Mouse (Mus musculus) kidney, postnatal 25 days (tissue): Measurements from ENCODE around the gene Tmtc3.
"Not testable (repeated sequence)": the region's sequence is repeated elsewhere in the genome, so short reads cannot be mapped to it uniquely, and the experiment has no call there.

ENCODE experiments used
- DNase-seq, 2 experiments: peaks; one replicate each; pipeline ENCODE4 v3.0.0; 2021; ENCODE audit warnings: mixed read lengths in 2 of 2

Gene Tmtc3

DNA sequence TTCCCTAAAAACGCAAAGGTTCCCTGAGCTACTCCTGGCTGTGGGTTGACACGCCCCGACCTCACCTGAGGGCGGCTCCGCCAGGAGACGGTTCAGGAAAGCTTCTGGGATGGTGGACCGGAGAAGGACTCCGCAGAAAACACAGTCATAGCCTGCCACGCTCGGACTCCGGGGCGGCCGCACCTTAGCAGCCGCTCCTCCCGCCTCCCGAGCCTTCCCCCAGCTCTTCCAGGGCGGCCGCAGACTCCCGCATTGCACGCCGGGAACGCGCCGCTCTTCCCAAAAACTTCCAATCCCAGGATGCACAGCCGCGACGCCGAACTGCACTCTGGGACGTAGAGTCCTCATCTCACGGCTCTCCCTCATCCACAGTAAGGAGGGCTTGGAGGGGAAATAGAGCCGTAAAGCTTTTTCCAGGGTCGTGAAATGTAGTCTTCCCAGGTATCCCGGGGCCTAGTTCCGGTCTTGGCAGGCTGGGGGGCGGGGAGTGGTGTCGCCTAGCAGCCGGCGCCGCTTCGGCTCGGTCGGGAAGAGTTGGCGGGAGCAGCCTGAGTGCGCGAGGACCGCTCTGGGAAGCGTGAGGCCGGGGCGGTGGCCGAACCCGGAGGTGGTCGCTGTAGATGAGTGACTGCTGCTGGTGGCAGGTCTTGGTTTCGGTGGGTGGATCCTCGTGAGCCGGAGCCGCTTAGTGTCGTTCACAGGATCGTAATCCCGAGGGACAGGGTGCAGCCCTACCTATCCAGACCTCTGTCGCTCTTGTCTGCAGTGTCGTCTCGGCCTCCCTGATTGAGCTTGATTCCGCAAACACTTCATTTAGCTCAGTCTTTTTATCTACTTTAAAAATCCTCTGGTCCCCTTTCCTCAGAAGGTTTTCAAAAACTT, at the start of gene Tmtc3, which contains the start of gene Cep290:
Gene Tmtc3, minus strand, starts transcription at position 254 of the 882 bp plus-strand sequence.
Gene Cep290, plus strand, starts transcription at position 462 of the 882 bp plus-strand sequence.
- peak; percentile 95 to 98 for DNase-seq

- DNase-seq, result no peak
Observed at GRCm38 (mm10) chr10:100524499-100525390, 37.6 kb upstream of the Tmtc3 start.

DNA sequence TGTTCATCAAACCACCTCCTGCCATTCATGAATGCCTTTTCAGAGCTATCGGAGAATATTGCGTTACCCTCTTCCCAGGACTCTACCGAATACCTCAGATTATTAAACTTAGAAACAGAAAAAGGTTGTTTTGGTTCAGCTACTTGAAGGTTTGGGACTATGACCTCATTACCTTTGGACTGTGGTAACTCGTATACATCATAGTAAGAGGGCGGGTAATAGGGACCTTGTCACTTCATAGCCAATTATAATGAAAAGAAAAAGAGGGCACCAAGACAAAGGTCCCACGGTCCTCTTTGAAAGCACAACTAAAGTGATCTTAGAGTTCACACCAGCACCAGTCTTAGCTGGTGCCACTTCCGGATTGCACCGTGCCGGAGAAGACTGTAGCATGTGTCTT, 35.2 kb upstream of the Tmtc3 start:
- no peak for DNase-seq

DNA sequence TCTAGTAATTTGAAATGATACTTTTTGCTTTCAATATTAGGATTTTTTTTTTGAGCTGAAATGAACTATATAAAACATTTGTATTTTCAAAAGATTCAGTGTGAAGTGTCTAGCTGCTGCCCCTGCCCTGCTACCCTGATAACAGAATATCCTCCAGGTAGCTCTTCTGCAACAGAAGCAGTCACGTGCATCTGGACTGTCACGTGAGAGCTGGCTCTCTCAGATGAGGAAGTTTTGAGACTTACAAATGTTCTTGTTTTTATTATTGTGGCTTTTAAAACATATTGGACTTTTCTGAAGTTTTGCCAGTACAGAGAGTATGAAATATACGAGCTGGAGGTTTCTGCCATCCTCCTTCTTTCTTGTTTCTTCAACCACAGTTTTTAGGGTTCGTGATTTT, 34.5 kb upstream of the Tmtc3 start:
- DNase-seq, result peak; percentile 3 to 39

DNA sequence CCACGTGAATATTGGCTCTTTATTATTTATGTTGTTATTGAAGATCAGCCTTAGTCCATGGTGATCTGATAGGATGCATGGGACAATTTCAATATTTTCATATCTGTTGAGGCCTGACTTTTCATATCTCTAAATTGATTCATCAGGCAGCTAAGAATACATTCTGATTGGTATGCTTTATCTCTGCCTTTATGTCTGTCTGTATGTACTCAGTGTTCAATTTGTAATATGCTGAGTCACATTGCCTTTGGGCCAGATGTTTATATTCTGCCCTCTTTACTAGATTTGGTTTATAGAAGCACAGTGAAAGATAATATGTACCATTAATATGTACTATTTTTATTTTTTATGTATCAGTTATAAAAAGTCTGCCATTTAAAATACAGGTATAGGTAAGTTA, 21.0 kb upstream of the Tmtc3 start:
- DNase-seq, result no peak

DNA sequence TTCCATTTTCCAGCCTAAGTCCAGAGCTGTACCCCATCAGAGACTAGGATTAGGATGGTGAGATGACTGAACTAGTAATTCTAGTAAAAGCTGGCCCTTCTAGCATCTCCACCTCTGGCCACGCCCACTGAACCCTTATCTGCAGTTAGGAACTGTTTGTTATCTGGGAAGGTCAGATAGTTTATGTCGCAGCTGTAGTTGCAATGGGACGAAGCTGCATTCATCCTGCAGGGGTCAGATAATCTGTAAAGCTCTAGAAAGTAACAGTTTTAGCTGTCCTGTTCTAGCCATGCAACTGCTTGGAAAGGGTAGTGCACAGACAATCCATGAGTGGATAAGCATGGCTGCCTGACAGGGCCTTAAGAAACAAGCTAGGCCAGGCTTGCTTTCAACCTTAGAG, 11.2 kb upstream of the Tmtc3 start:
- DNase-seq, result no peak

- DNase-seq, result no peak
Observed at GRCm38 (mm10) chr10:100491916-100492315, 4.8 kb upstream of the Tmtc3 start.

DNA sequence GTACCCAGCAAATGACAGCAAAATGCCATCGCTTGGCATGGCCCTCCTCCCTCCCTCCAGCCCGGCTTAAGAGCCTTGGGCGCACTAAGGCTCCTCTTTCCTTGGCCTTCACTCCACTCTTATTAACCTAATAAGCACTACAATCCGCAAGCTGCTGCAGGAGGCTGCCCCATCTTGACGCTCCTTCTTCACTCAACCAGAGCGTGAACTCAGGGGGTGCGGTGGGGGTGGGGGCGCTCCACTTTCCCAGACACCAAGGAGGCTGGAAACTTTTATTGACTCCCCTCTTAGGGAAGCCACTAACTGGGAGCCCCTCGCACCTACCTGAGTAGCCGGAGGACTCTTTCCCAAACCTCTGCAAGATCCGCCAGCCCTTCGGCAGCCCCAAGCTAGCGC, 451 bp downstream of the Tmtc3 start:
- DNase-seq, result peak; percentile 14 to 41

GRCm38 (mm10) chr10:100479538-100479937, 7.6 kb downstream of the Tmtc3 start:
- DNase-seq, result no peak

- DNase-seq, result no peak
Observed at GRCm38 (mm10) chr10:100475040-100475439, 12.1 kb downstream of the Tmtc3 start.

GRCm38 (mm10) chr10:100460515-100460914, 26.6 kb downstream of the Tmtc3 start:
- DNase-seq, result no peak

GRCm38 (mm10) chr10:100449394-100449793, 37.8 kb downstream of the Tmtc3 start:
- no peak for DNase-seq

DNA sequence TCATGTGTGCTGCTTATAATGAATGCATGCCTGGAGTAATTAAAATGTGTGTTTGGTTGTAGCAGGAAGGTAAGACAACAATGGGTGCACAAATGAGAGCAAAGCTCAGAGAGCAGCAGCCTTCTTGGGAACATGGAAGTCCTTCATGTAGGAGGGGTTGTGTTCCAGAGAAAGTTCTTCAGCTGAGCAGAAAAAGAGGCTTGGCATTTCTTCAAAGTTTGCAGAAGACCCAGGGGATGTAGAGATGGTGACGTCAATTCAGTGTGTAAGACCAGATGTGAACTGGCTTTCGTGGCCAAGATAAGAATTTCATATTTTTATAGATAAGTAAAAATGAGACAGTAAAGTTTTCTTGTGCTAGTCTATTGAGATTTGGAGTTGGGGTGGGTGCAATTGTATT, 59.6 kb downstream of the Tmtc3 start:
- no peak for DNase-seq

- no peak for DNase-seq
Observed at GRCm38 (mm10) chr10:100415566-100415965, 71.6 kb downstream of the Tmtc3 start.

- DNase-seq, result not testable (repeated sequence)
Observed at GRCm38 (mm10) chr10:100402301-100402700, 84.8 kb downstream of the Tmtc3 start.
